In genomic region chr5:105113656-105114055, GRCm38 (mm10) we compare ENCODE assay signal across 21 mouse cellular contexts. TPM values are rescaled to one million over a fixed set of nuclear protein-coding genes. Genes with fewer than 3 reads are reported as not detected.
DNase-seq lines count a peak whose midpoint lies in the region; ATAC-seq lines count a peak whose summit lies in the region.
"Had no signal": no experiment of that assay in that cellular context is flagged by ENCODE, and none has a peak within 500 bp of the region (broad histone marks: within the 10 kb centered on the region; RNA-seq: fewer than 3 reads in every experiment).

No protein-coding gene starts in this region.

- H3K9ac ChIP-seq in midbrain, embryonic 11.5 days (ENCODE audit: low read length), result no peak overlapping the region
- H3K9ac ChIP-seq in midbrain, embryonic 15.5 days, result no peak overlapping the region
- H3K9ac ChIP-seq in forebrain, embryonic 14.5 days (ENCODE audit: low read length), result no peak overlapping the region
- H3K9ac ChIP-seq: embryonic facial prominence, embryonic 12.5 days; heart, embryonic 15.5 days; hindbrain, embryonic 13.5 days had no signal

- no peaks in the 10 kb centered on the region for H3K27me3 ChIP-seq in midbrain, embryonic 11.5 days (ENCODE audit: control insufficient read depth, insufficient read depth, low read length)
- no peaks in the 10 kb centered on the region for H3K27me3 ChIP-seq in midbrain, embryonic 15.5 days (replicated peaks)
- no peaks in the 10 kb centered on the region for H3K27me3 ChIP-seq in forebrain, embryonic 14.5 days (replicated peaks; ENCODE audit: control insufficient read depth, insufficient read depth, low read length)
- H3K27me3 ChIP-seq: embryonic facial prominence, embryonic 12.5 days; heart, embryonic 15.5 days; hindbrain, embryonic 13.5 days had no signal

- H3K27ac ChIP-seq in midbrain, embryonic 11.5 days (ENCODE audit: low read depth, low read length), result no peak overlapping the region
- no peak overlapping the region for H3K27ac ChIP-seq in midbrain, embryonic 15.5 days
- no peak overlapping the region for H3K27ac ChIP-seq in forebrain, embryonic 14.5 days (ENCODE audit: low read depth, low read length)
- H3K27ac ChIP-seq: embryonic facial prominence, embryonic 12.5 days; heart, adult 2 months; heart, embryonic 15.5 days; hindbrain, embryonic 13.5 days had no signal

- 91% methylated on average over 5 of the region's 5 CpGs for WGBS in midbrain, embryonic 11.5 days
- 96% methylated on average over 5 of the region's 5 CpGs for WGBS in midbrain, embryonic 15.5 days
- 93% methylated on average over 5 of the region's 5 CpGs for whole genome bisulfite sequencing in forebrain, embryonic 14.5 days

- no peaks in the 10 kb centered on the region for H3K9me3 ChIP-seq in midbrain, embryonic 11.5 days (ENCODE audit: control insufficient read depth, low read length)
- H3K9me3 ChIP-seq in midbrain, embryonic 15.5 days, result no peaks in the 10 kb centered on the region
- H3K9me3 ChIP-seq in forebrain, embryonic 14.5 days (replicated peaks; ENCODE audit: control insufficient read depth, low read length), result no peaks in the 10 kb centered on the region
- H3K9me3 ChIP-seq: embryonic facial prominence, embryonic 12.5 days; heart, embryonic 15.5 days; hindbrain, embryonic 13.5 days had no signal

- H3K4me2 ChIP-seq in midbrain, embryonic 11.5 days, result no peak overlapping the region
- H3K4me2 ChIP-seq in midbrain, embryonic 15.5 days, result no peak overlapping the region
- H3K4me2 ChIP-seq in forebrain, embryonic 14.5 days (ENCODE audit: low read length), result no peak overlapping the region
- H3K4me2 ChIP-seq: embryonic facial prominence, embryonic 12.5 days; heart, embryonic 11.5 days; heart, embryonic 15.5 days; hindbrain, embryonic 13.5 days had no signal

- H3K4me3 ChIP-seq in midbrain, embryonic 11.5 days (ENCODE audit: low read depth, low read length), result no peak overlapping the region
- H3K4me3 ChIP-seq in midbrain, embryonic 15.5 days, result no peak overlapping the region
- no peak overlapping the region for H3K4me3 ChIP-seq in forebrain, embryonic 14.5 days (ENCODE audit: low read depth, low read length)
- H3K4me3 ChIP-seq: embryonic facial prominence, embryonic 12.5 days; heart, adult 2 months; heart, embryonic 15.5 days; hindbrain, embryonic 13.5 days had no signal

- H3K36me3 ChIP-seq in midbrain, embryonic 11.5 days (ENCODE audit: control insufficient read depth, insufficient read depth, low read length), result no peaks in the 10 kb centered on the region
- H3K36me3 ChIP-seq in midbrain, embryonic 15.5 days (replicated peaks), result no peaks in the 10 kb centered on the region
- no peaks in the 10 kb centered on the region for H3K36me3 ChIP-seq in forebrain, embryonic 14.5 days (ENCODE audit: control insufficient read depth, insufficient read depth, low read length)
- H3K36me3 ChIP-seq: embryonic facial prominence, embryonic 12.5 days; heart, embryonic 15.5 days; hindbrain, embryonic 13.5 days had no signal

- H3K4me1 ChIP-seq in midbrain, embryonic 11.5 days (ENCODE audit: control insufficient read depth, insufficient read depth, low read length), result no peaks in the 10 kb centered on the region
- no peaks in the 10 kb centered on the region for H3K4me1 ChIP-seq in midbrain, embryonic 15.5 days
- H3K4me1 ChIP-seq in forebrain, embryonic 14.5 days (ENCODE audit: control insufficient read depth, insufficient read depth, low read length), result no peaks in the 10 kb centered on the region
- H3K4me1 ChIP-seq: embryonic facial prominence, embryonic 12.5 days; hindbrain, embryonic 13.5 days had no signal

- DNase-seq in midbrain, embryonic 11.5 days (ENCODE audit: low spot score, missing footprints), result peak; percentile 21
- DNase-seq in naive thymus-derived CD4-positive, alpha-beta T cell, adult 2 months (ENCODE audit: low read depth), result peak; percentile 70
- no peak for DNase-seq in forebrain, embryonic 14.5 days (ENCODE audit: low spot score)
- DNase-seq in left cerebral cortex, postnatal 25 days (ENCODE audit: low spot score in 2 of 2), result no peak
- DNase-seq: adrenal gland, adult 8-10 months; B cell, adult 2 months; cerebellum, adult 11-12 months; cerebellum, adult 9-10 months; cerebellum, postnatal 25 days; gastrocnemius, postnatal 10 days; heart, adult 2 months; heart, postnatal 14 days had no signal

- ATAC-seq in midbrain, embryonic 11.5 days (ENCODE audit: low FRiP score), result no peak
- ATAC-seq in midbrain, embryonic 15.5 days (replicated peaks), result no peak
- peak; percentile 18 for ATAC-seq in CD4-positive, CD25-positive, alpha-beta regulatory T cell, adult 4 months
- no peak for ATAC-seq in megakaryocyte, adult 5-6 weeks (ENCODE audit: poor library complexity, severe bottlenecking)
- no peak for ATAC-seq in forebrain, embryonic 14.5 days
- ATAC-seq: forebrain, embryonic 16.5 days had no signal

- intact Hi-C loops in left cerebral cortex, postnatal 25 days (cut with DNase I), result no loop called here

RNA-seq across cellular contexts. Expression of gene Gbp9, which starts 25.7 kb away (rescaled TPM):
- polyA plus RNA-seq in midbrain, embryonic 11.5 days (2014; fragmentation: Nextera tagmentation; extraction: Ambion mirVana), result 1.2 and 1.3 TPM in 2 replicates
- polyA plus RNA-seq in midbrain, embryonic 15.5 days (2015; fragmentation: Nextera tagmentation; extraction: Ambion mirVana), result 1.6 and 2.1 TPM in 2 replicates
- 100 to 1,000 TPM in 1 of 2 experiments, 10 to 100 TPM in 1; 98.9 to 133 TPM for polyA plus RNA-seq in CD4-positive, CD25-positive, alpha-beta regulatory T cell, adult 4 months (2017; shearing (Covaris generic))
- 5.6 and 6.3 TPM in 2 replicates for total RNA-seq in megakaryocyte, adult 5-6 weeks (2015)
- total RNA-seq in megakaryocyte, adult 5-6 weeks (2017), result 7.3 and 9.0 TPM in 2 replicates
- 1.1 and 1.4 TPM in 2 replicates for polyA plus RNA-seq in forebrain, embryonic 14.5 days (2014; fragmentation: Nextera tagmentation; extraction: Ambion mirVana)
- 1 to 10 TPM; 1.9 to 2.6 TPM for total RNA-seq in left cerebral cortex, postnatal 25 days (2021)

RNA-seq across cellular contexts. Expression of gene Gbp8, which starts 25.7 kb away (rescaled TPM):
- 0.19 and 0.26 TPM in 2 replicates for polyA plus RNA-seq in midbrain, embryonic 11.5 days (2014; fragmentation: Nextera tagmentation; extraction: Ambion mirVana)
- polyA plus RNA-seq in midbrain, embryonic 15.5 days (2015; fragmentation: Nextera tagmentation; extraction: Ambion mirVana), result 0.43 and 1.0 TPM in 2 replicates
- polyA plus RNA-seq in CD4-positive, CD25-positive, alpha-beta regulatory T cell, adult 4 months (2017; shearing (Covaris generic)), result 100 to 1,000 TPM; 100 to 118 TPM
- total RNA-seq in megakaryocyte, adult 5-6 weeks (2015), result 1.3 and 2.1 TPM in 2 replicates
- 0.37 and 1.1 TPM in 2 replicates for total RNA-seq in megakaryocyte, adult 5-6 weeks (2017)
- polyA plus RNA-seq in forebrain, embryonic 14.5 days (2014; fragmentation: Nextera tagmentation; extraction: Ambion mirVana), result 0.31 and 0.58 TPM in 2 replicates
- not detected for total RNA-seq in left cerebral cortex, postnatal 25 days (2021)
- polyA plus RNA-seq: forebrain, embryonic 11.5 days had no signal

RNA-seq across cellular contexts. Expression of gene Gbp4, which starts 25.7 kb away (rescaled TPM):
- 0.15 and 0.40 TPM in 2 replicates for polyA plus RNA-seq in midbrain, embryonic 11.5 days (2014; fragmentation: Nextera tagmentation; extraction: Ambion mirVana)
- 1.6 and 1.8 TPM in 2 replicates for polyA plus RNA-seq in midbrain, embryonic 15.5 days (2015; fragmentation: Nextera tagmentation; extraction: Ambion mirVana)
- polyA plus RNA-seq in CD4-positive, CD25-positive, alpha-beta regulatory T cell, adult 4 months (2017; shearing (Covaris generic)), result 100 to 1,000 TPM; 246 to 316 TPM
- 2.2 TPM in 2 replicates for total RNA-seq in megakaryocyte, adult 5-6 weeks (2015)
- 1.9 and 3.0 TPM in 2 replicates for total RNA-seq in megakaryocyte, adult 5-6 weeks (2017)
- 1.4 and 1.9 TPM in 2 replicates for polyA plus RNA-seq in forebrain, embryonic 14.5 days (2014; fragmentation: Nextera tagmentation; extraction: Ambion mirVana)
- total RNA-seq in left cerebral cortex, postnatal 25 days (2021), result 1 to 10 TPM in 1 of 2 experiments, under 1 TPM in 1; 0.89 to 1.4 TPM

Comparison
In these comparisons a context has a peak if more than half of its experiments do, and no peak if none do; other contexts are left out.
1. DNase-seq: peak in midbrain, embryonic 11.5 days (single experiment) and naive thymus-derived CD4-positive, alpha-beta T cell, adult 2 months (single experiment); none in forebrain, embryonic 14.5 days (single experiment) and left cerebral cortex, postnatal 25 days (0 of 2).
2. RNA of gene Gbp9, which starts 25.7 kb away (polyA plus RNA-seq): 98.9 to 133 TPM in CD4-positive, CD25-positive, alpha-beta regulatory T cell, adult 4 months; 1.6 to 2.1 TPM in midbrain, embryonic 15.5 days, 1.2 to 1.3 TPM in midbrain, embryonic 11.5 days and 1.1 to 1.4 TPM in forebrain, embryonic 14.5 days; every median in the first group is over 10 times any median in the second.
3. RNA of gene Gbp8, which starts 25.7 kb away (polyA plus RNA-seq): 100 to 118 TPM in CD4-positive, CD25-positive, alpha-beta regulatory T cell, adult 4 months; 0.31 to 0.58 TPM in forebrain, embryonic 14.5 days, 0.43 to 1.0 TPM in midbrain, embryonic 15.5 days and 0.19 to 0.26 TPM in midbrain, embryonic 11.5 days; every median in the first group is over 10 times any median in the second.
4. RNA of gene Gbp4, which starts 25.7 kb away (polyA plus RNA-seq): 246 to 316 TPM in CD4-positive, CD25-positive, alpha-beta regulatory T cell, adult 4 months; 1.4 to 1.9 TPM in forebrain, embryonic 14.5 days, 1.6 to 1.8 TPM in midbrain, embryonic 15.5 days and 0.15 to 0.40 TPM in midbrain, embryonic 11.5 days; every median in the first group is over 10 times any median in the second.